ENCODE assay signal across 14 mouse cellular contexts in the genomic region with DNA sequence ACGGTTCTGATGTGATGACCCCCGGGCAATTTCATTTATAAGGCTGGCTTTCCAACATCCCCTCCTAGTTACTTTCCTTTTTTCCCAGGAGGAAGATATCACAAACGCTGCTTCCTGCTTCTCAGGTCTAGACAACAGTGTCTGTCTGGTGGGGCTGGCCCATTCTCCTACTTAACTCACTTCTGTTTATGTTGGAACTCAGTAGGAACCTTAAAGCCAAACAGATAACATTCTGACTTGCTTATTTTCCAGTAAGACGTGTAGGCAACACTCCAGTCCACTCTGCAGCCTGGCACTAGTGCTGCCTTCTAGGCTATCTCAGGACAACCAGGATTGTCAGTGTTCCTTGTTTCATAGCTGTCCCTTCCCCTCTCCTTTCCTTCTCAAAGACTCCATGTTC.
"Had no signal": no experiment of that assay in that cellular context is flagged by ENCODE, and none has a peak within 500 bp of the region (broad histone marks: within the 10 kb centered on the region; RNA-seq: fewer than 3 reads in every experiment).

No protein-coding gene starts in this region.

- DNase-seq: lung, embryonic 14.5 days; right cerebral cortex, postnatal 14 days; thymus, adult 2 months; thymus, postnatal 25 days; thymus, postnatal 4 days had no signal

- H3K27me3 ChIP-seq: megakaryocyte, embryonic 14.5 days; midbrain, embryonic 13.5 days; midbrain, embryonic 15.5 days; neural tube, embryonic 12.5 days; stomach, embryonic 15.5 days had no signal

- H3K9ac ChIP-seq: liver, embryonic 14.5 days; lung, embryonic 14.5 days; midbrain, embryonic 13.5 days; midbrain, embryonic 15.5 days; neural tube, embryonic 12.5 days; stomach, embryonic 15.5 days had no signal

- ATAC-seq: midbrain, embryonic 13.5 days; midbrain, embryonic 15.5 days had no signal

- H3K4me2 ChIP-seq: lung, embryonic 14.5 days; midbrain, embryonic 11.5 days; midbrain, embryonic 13.5 days; midbrain, embryonic 15.5 days; neural tube, embryonic 12.5 days; stomach, embryonic 15.5 days had no signal

- H3K27ac ChIP-seq: liver, embryonic 14.5 days; macrophage; midbrain, embryonic 13.5 days; midbrain, embryonic 15.5 days; neural tube, embryonic 12.5 days; stomach, embryonic 15.5 days; stomach, postnatal 0 days had no signal

- H3K4me3 ChIP-seq: megakaryocyte, embryonic 14.5 days; midbrain, embryonic 13.5 days; midbrain, embryonic 15.5 days; neural tube, embryonic 12.5 days; stomach, embryonic 15.5 days had no signal

- H3K9me3 ChIP-seq: megakaryocyte, embryonic 14.5 days; midbrain, embryonic 13.5 days; midbrain, embryonic 15.5 days; neural tube, embryonic 12.5 days; stomach, embryonic 15.5 days had no signal

- H3K4me1 ChIP-seq: midbrain, embryonic 13.5 days; midbrain, embryonic 15.5 days; neural tube, embryonic 12.5 days; stomach, embryonic 15.5 days had no signal
